Mouse (Mus musculus) gastrocnemius, adult 2 months (tissue): ENCODE measurements around the gene Tsc22d1. TPM values are rescaled to one million over a fixed set of nuclear protein-coding genes. Genes with fewer than 3 reads are reported as not detected.

ENCODE experiments used
- DNase-seq: peaks from one replicate; pipeline ENCODE4 v3.0.0; 2022
- H3K27ac ChIP-seq: fragments of 200-600 bp; 2 replicates; pipeline ENCODE4 v1.8.1; 2022; ENCODE audit warnings: mild to moderate bottlenecking
- H3K4me3 ChIP-seq: fragments of 200-600 bp; 2 replicates; pipeline ENCODE4 v1.8.1; 2022; ENCODE audit warnings: mild to moderate bottlenecking, moderate library complexity
- CTCF ChIP-seq: fragments of 200-600 bp; IDR thresholded peaks from 2 replicates; pipeline ENCODE4 v1.8.1; 2022; ENCODE audit warnings: antibody characterized with exemption, mild to moderate bottlenecking, moderate library complexity
- intact Hi-C: fragments of 180-260 bp; cut with DNase I; formaldehyde crosslinking; loops from one replicate; pipeline ENCODE4 v1.15.1; 2025
- long read RNA-seq, 2 experiments: library from polyadenylated mRNA; stranded (forward); transcript quantifications; one replicate each; pipeline ENCODE4 v2.0.0; 2021
- total RNA-seq, 2 experiments: library from RNA; stranded (reverse); gene quantifications; 2 replicates each; pipeline ENCODE4 v1.2.3; 2021

The Tsc22d1 gene
- 100 to 1,000 TPM; 131 to 151 TPM for total RNA-seq
- long read RNA-seq, experiment 1, full-length matches to known transcripts: 40 of 58 reads
- long read RNA-seq, experiment 1, partial matches to known transcripts: 9 of 58 reads
- long read RNA-seq, experiment 1, other reads (novel, unspliced or antisense): 9 of 58 reads
- long read RNA-seq, experiment 2, full-length matches to known transcripts: 34 of 54 reads
- long read RNA-seq, experiment 2, partial matches to known transcripts: 12 of 54 reads
- long read RNA-seq, experiment 2, other reads (novel, unspliced or antisense): 8 of 54 reads

DNA sequence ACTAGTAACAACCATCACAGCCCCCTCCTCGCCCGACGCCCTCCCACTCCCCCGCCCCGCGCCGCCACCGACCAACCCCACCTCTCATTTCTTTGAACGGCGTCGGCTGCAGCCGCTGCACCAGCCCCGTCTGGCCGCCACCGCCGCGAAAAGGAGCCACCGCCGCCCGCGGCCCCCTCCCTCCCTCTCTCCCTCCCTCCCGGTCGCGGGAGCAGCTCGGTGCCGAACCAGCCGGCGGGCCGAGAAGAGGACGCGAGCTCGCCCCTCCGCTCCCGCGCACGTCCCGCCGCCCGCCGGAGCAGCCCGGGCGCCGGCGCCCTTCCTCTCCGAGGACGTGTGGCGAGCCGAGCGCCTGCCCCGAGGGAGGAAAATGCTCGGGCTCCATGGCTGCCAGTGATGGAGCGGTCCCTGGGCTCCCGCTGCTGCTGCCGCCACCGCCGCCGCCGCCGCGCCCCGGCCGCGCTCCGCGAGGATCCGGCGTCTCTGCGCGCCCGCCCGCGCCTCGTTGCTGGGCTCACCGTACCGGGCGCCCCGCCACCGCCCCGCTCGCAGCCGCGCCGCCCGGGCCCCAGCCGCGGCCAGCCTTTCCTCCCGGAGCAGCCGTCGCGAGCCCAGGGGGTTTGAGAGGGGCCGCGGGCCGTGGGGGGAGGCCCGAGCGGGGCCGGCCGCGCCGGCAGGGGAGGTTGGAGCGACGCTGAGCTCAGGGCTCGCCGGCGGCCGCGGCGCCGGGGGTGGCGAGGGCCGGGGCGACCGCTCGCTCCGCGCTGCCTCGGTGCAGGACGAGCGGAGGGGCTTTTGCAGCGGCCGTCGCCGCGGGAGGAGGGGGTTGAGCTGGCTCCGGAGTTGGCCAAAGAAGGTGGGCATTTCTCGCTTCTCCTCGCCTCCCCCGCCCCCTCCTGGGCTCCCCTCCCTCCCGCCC, at the start of gene Tsc22d1:
TSS of gene Tsc22d1 (plus strand) at position 100 of the 919 bp plus-strand sequence.
- intact Hi-C loops: loop anchor here (5.0 kb wide), 3 partner anchors 103 to 263 kb away; no protein-coding TSS in a partner anchor
- DNase-seq: peak; percentile 70
- peak within 1 kb of the TSS; percentile 97 for H3K27ac ChIP-seq
- peak within 1 kb of the TSS; percentile 96 for H3K4me3 ChIP-seq
- TF ChIP-seq CTCF: no peak

DNA sequence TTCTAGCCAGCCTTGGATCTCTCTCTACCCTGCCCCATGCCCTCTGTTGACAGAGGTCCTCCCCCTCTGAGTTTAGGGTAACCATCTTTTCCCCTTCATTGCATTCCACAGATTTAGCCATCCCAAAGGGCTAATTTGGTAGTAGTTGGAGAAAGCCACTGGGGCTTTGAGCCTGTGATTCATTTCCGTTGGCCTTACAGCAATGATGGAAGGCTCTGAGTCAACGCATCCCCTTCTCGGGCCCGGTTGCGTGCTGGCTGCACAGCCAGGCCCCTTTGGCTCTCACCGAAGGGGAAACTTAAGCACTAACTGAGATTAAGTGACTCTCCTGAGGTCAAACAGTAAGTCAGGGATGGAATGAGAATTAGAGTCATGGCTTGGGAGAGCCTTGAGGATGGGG, 41.1 kb upstream of the Tsc22d1 start:
- no peak overlapping the region for H3K27ac ChIP-seq
- no peak for DNase-seq
- intact Hi-C loops: no loop called here
- TF ChIP-seq CTCF: no peak
- no peak overlapping the region for H3K4me3 ChIP-seq

DNA sequence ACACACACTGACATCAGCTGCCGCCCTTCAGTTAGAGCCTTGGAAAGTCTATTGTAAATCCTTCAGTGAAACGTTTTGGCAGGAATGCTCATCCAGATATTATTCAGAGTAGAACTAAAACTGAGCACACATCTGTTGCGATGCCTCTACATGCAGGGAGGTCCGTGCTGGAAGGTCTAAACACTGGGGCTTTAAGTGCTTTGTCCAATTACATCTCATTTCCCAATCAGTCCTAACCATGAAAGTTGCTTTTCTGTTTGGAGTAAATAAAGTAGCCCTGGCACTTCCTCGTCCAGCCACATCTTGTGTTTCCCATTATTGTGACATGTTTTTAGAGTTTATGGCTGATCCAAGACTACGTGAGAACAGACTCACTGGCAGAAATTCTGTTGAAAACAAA, 40.2 kb upstream of the Tsc22d1 start:
- no peak overlapping the region for H3K4me3 ChIP-seq
- no peak for DNase-seq
- no peak for TF ChIP-seq CTCF
- H3K27ac ChIP-seq: no peak overlapping the region
- intact Hi-C loops: no loop called here

DNA sequence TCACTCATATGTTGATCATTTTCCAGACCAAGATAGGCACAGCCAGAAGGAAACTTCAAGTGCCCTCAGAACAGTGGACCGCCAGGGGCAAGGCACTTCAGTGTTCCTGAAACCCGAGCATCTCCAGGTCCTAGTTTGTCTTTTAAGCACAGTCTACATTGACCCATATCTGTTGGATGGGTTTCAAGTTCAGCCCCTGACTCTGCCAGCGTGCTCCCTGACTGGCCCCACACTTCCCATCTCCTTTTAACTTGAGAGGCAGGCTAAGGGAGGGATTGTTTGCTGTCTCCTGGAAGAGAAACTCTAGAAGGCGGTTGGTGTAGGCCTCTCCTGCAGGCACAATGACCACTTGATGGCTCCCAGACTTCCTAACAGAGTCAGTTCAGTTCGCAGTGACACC, 38.2 kb upstream of the Tsc22d1 start:
- intact Hi-C loops: loop anchor here (5.0 kb wide), 1 partner anchor 59 kb away; no protein-coding TSS in a partner anchor
- no peak for DNase-seq
- Histone ChIP-seq H3K27ac (no peak overlapping the region), H3K4me3 (no peak overlapping the region)
- no peak for TF ChIP-seq CTCF

DNA sequence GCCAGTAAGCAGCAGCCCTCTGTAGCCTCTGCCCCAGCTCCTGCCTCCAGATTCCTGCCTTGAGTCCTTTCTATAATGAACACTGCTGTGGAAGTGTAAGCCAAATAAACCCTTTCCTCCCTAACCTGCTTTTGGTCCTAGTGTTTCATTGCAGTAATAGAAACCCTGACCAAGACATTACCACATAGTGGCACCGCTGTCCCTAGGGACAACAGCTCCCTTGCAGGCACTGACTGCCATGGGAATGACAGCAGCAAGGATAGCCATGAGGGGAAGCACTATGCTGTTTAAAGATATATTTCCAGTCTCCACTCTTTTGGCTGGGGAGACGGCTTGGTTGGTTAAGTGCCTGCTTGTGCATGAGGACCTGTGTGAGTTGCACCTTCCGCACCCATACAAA, 35.4 kb upstream of the Tsc22d1 start:
- TF ChIP-seq CTCF: no peak

DNA sequence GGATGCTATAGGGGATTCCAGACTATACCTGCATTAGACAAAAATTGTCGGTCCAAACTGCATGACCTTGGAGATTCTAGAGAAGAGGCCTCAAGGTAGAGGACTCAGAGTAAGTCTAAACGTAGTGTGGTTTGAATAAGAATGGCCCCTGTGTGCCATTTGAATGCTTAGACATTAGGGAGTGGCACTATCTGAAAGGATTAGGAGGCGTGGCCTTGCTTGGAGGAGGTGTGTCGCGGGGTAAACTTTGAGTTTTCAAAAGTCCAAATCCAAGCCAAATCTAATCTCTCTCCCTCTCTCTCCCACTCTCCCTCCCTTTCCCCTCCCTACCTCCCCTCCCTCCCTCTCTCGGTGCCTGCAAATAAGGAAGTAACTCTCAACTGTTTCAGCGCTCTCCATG, 26.7 kb upstream of the Tsc22d1 start:
- DNase-seq: no peak
- intact Hi-C loops: no loop called here
- Histone ChIP-seq H3K4me3 (no peak overlapping the region), H3K27ac (no peak overlapping the region)
- no peak for TF ChIP-seq CTCF

More for the DNA sequence above, 35.4 kb upstream of the Tsc22d1 start:
- DNase-seq: peak; percentile 55
- H3K27ac ChIP-seq: peak overlapping the region; percentile 32; the same call in 1 of the 2 replicates
- H3K4me3 ChIP-seq: no peak overlapping the region
- intact Hi-C loops: loop anchor here (5.0 kb wide), 1 partner anchor 62 kb away; no protein-coding TSS in a partner anchor

DNA sequence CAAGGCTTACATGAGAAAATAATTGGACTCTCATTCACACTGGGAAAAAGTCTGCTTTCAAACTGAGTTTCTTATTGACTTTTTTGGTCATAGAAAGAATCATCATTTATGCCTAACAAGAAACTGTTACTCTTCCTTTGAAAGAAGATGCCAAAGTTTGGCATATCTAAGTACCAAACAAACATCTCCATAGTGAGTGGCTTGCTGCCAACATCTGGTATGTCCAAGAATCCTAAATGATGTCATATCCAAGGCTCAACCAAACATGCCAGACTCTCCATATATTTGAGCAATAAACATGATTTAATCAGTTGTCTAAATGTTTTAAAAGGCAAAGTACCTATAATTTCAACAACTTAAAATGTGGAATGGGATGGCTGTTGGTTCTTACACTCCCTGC, 16.5 kb upstream of the Tsc22d1 start:
- no peak overlapping the region for H3K27ac ChIP-seq
- intact Hi-C loops: no loop called here
- TF ChIP-seq CTCF: no peak
- no peak overlapping the region for H3K4me3 ChIP-seq
- no peak for DNase-seq

DNA sequence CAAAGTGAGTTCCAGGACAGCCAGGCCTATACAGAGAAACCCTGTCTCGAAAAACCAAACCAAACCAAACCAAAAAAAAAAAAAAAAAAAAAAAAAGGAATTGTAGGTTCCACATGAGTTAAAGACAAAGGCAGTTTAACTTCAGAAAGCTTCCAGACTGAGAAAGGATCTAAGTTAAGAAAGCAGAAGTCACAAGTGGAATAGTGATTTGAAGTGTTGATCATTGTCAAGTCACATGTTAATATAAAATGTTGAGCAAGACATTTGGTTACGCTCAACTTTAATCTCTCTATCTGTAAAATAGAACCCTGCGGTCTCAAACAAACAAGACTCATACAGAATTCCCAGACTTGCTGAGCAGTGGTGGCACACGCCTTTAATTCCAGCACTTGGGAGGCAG, 12.2 kb upstream of the Tsc22d1 start:
- no peak overlapping the region for H3K4me3 ChIP-seq
- intact Hi-C loops: no loop called here
- H3K27ac ChIP-seq: no peak overlapping the region
- TF ChIP-seq CTCF: no peak
- DNase-seq: no peak

DNA sequence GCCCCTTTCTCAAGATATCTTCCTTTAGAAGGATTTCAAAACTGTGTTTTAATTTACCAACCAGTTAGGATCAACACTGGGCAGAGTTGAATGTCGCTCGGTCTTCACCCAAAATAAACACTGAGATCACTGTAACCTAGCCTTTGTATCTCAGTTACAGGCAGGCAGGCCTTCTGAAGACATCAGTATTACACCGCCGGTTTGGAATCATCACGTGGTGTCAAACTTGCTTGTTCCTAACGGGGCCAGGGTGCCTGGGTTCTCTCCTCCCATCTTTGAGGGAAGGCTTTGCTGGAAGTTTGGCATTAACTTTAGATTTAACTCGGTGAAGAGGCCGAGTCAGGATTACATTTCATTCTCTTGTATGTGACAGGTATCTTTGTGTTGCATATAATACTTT, 5.7 kb upstream of the Tsc22d1 start:
- H3K27ac ChIP-seq: peak overlapping the region; percentile 88
- intact Hi-C loops: no loop called here
- TF ChIP-seq CTCF: no peak
- H3K4me3 ChIP-seq: peak overlapping the region; percentile 36
- peak; percentile 67 for DNase-seq

DNA sequence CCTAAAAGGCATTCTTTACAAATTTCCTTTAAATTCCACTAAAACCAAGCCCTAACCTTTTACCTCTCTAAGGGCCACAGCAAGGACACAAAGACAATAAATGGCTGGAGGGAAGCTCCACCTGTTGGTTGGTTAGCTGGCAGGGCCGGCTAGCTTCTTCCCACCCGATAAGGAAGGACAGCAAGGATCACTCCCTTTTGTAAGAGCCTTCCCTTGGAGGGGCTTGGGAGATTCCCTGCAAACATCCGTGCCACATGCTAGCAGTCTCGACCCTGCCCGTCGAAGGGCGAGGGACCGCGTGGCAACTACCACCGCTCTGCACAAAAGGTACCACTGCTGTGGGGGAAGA, 1.0 kb upstream of the Tsc22d1 start:
- peak; percentile 37 for TF ChIP-seq CTCF
- H3K4me3 ChIP-seq: peak overlapping the region; percentile 96
- peak overlapping the region; percentile 97 for H3K27ac ChIP-seq
- intact Hi-C loops: loop anchor here (5.0 kb wide), 2 partner anchors 101 to 156 kb away; no protein-coding TSS in a partner anchor
- DNase-seq: no peak

DNA sequence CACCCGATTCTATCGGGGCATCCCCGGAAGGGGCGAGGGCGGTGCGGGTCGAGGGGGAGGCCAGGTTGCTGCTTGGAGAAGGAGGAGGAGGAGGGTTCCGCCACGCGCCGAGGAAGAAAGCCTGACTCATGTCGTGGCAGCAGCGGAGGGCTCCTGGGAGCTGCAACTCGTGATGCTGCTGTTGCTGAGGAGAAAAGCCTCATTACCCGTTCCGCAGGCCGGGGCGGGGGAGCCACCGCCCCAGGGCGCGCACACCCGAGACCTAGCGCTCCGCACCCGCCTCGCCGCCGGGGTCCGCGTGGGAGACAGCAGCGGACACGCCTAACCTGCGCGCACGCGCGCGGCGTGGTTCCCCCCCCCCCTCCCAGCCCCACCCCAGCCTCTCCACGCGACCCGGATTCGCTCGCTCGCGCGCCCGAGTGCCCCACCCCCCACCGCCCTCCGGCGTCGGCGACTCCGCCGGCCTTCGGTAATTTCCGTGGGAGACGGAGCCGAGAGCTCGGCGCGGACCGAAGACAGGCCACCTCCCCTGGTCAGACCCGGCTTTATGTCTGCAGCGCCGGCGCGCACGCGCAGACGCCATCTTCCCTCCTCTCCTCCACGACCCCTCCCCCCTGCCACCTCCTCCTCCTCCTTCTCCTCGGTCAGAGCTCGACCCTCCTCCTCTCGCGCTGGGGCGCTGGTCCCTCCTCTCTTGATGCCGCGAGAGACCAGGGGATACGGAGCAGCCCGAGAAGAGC, 469 bp upstream of the Tsc22d1 start:
- intact Hi-C loops: loop anchor here (5.0 kb wide), 2 partner anchors 102 to 157 kb away; no protein-coding TSS in a partner anchor
- H3K27ac ChIP-seq: peak overlapping the region; percentile 97
- DNase-seq: peak; percentile 98
- peak overlapping the region; percentile 96 for H3K4me3 ChIP-seq
- TF ChIP-seq CTCF: no peak

DNA sequence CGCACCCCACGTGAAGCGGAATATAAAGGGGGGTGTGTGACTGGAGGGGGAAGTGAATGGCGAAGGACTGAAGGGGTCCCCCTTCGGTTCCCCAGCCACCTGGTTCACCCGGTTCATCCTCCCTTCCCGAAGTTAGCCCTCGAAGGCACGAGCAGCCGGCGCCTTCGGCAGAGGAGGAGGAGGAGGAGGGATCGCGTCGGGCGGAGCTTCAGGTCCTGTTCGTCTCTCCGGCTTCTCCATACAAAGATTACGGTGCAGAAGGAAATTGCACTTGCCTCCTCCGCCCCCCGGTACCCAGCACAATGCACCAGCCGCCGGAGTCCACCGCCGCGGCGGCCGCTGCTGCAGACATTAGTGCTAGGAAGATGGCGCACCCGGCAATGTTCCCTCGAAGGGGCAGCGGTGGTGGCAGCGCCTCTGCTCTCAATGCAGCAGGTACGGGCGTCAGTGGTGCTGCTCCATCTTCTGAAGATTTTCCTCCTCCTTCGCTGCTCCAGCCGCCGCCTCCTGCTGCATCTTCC, 1.1 kb downstream of the Tsc22d1 start:
- TF ChIP-seq CTCF: no peak
- intact Hi-C loops: loop anchor here (2.0 to 5.0 kb wide), 2 partner anchors 43 to 264 kb away; no protein-coding TSS in a partner anchor
- peak; percentile 48 for DNase-seq
- Histone ChIP-seq H3K4me3 (peak overlapping the region; percentile 96), H3K27ac (peak overlapping the region; percentile 97)
